Mouse (Mus musculus): ENCODE measurements around the gene Ube2l3. TPM values are rescaled to one million over a fixed set of nuclear protein-coding genes. Genes with fewer than 3 reads are reported as not detected.

The Ube2l3 gene
- polyA plus RNA-seq, 1 experiment: 129 TPM

- peak; percentile 94 for TF ChIP-seq POLR2A (IDR thresholded peaks at IDR 0.05; ENCODE audit: extremely low read depth, insufficient read depth, low read length)
- TF ChIP-seq CTCF (IDR thresholded peaks at IDR 0.05; ENCODE audit: extremely low read depth, insufficient read depth, low read length): no peak
- H3K27ac ChIP-seq (ENCODE audit: insufficient read depth, low read length): no peak within 1 kb of the TSS
- peak within 1 kb of the TSS; percentile 86 for H3K4me3 ChIP-seq (ENCODE audit: insufficient read depth, low read length)
- peaks cover 3% of the 10 kb centered on the region; the same call in 1 of the 2 replicates for H3K4me1 ChIP-seq (ENCODE audit: control insufficient read depth, insufficient read depth, low read length)
Observed at GRCm38 (mm10) chr16:17110771-17111743, 91.4 kb downstream of the Ube2l3 start, which contains the start of gene Ppil2. Ppil2 (minus strand) TSS chr16:17111257.

- Histone ChIP-seq H3K4me1 (ENCODE audit: control insufficient read depth, insufficient read depth, low read length) (no peaks in the 10 kb centered on the region), H3K4me3 (ENCODE audit: insufficient read depth, low read length) (no peak overlapping the region), H3K27ac (ENCODE audit: insufficient read depth, low read length) (no peak overlapping the region)
- no peak for TF ChIP-seq POLR2A (IDR thresholded peaks at IDR 0.05; ENCODE audit: extremely low read depth, insufficient read depth, low read length)
- no peak for TF ChIP-seq CTCF (IDR thresholded peaks at IDR 0.05; ENCODE audit: extremely low read depth, insufficient read depth, low read length)
Observed at GRCm38 (mm10) chr16:17104600-17104999, 97.8 kb downstream of the Ube2l3 start.

GRCm38 (mm10) chr16:17102630-17103220 is 99.7 kb downstream of the Ube2l3 start:
- Histone ChIP-seq H3K27ac (ENCODE audit: insufficient read depth, low read length) (no peak overlapping the region), H3K4me1 (ENCODE audit: control insufficient read depth, insufficient read depth, low read length) (no peaks in the 10 kb centered on the region), H3K4me3 (ENCODE audit: insufficient read depth, low read length) (no peak overlapping the region)
- no peak for TF ChIP-seq POLR2A (IDR thresholded peaks at IDR 0.05; ENCODE audit: extremely low read depth, insufficient read depth, low read length)
- no peak for TF ChIP-seq CTCF (IDR thresholded peaks at IDR 0.05; ENCODE audit: extremely low read depth, insufficient read depth, low read length)

Other genes with a start within 250 kb of the Ube2l3 start
- 291 and 296 TPM in 2 replicates for gene Mapk1, start 219.3 kb downstream of the Ube2l3 start, polyA plus RNA-seq (2012; rRNA removed)
- gene Ypel1, start 133.0 kb downstream of the Ube2l3 start, polyA plus RNA-seq (2012; rRNA removed): 32.6 and 33.0 TPM in 2 replicates
- gene Ppil2, start 91.4 kb downstream of the Ube2l3 start, polyA plus RNA-seq (2012; rRNA removed): 108 and 114 TPM in 2 replicates
- gene 2610318N02Rik, start 77.5 kb downstream of the Ube2l3 start, polyA plus RNA-seq (2012; rRNA removed): 1.8 and 2.5 TPM in 2 replicates
- gene Sdf2l1, start 70.3 kb downstream of the Ube2l3 start, polyA plus RNA-seq (2012; rRNA removed): 16.7 and 18.4 TPM in 2 replicates
- 30.5 and 30.6 TPM in 2 replicates for gene Ydjc, start 58.0 kb downstream of the Ube2l3 start, polyA plus RNA-seq (2012; rRNA removed)
- gene Ccdc116, start 55.4 kb downstream of the Ube2l3 start, polyA plus RNA-seq (2012; rRNA removed): 5.6 and 6.3 TPM in 2 replicates
- gene Rimbp3, start 6.0 kb upstream of the Ube2l3 start, polyA plus RNA-seq (2012; rRNA removed): 0.63 and 1.0 TPM in 2 replicates
- gene Hic2, start 30.9 kb upstream of the Ube2l3 start, polyA plus RNA-seq (2012; rRNA removed): 5.7 and 6.0 TPM in 2 replicates
- 315 and 327 TPM in 2 replicates for gene Tmem191c, start 73.4 kb upstream of the Ube2l3 start, polyA plus RNA-seq (2012; rRNA removed)
- gene Serpind1, start 128.7 kb upstream of the Ube2l3 start, polyA plus RNA-seq (2012; rRNA removed): 3.8 TPM in 2 replicates
- gene Snap29, start 203.3 kb upstream of the Ube2l3 start, polyA plus RNA-seq (2012; rRNA removed): 8.6 and 9.3 TPM in 2 replicates
- gene Pi4ka, start 203.7 kb upstream of the Ube2l3 start, polyA plus RNA-seq (2012; rRNA removed): 336 and 351 TPM in 2 replicates
- gene Crkl, start 249.3 kb upstream of the Ube2l3 start, polyA plus RNA-seq (2012; rRNA removed): 22.3 and 22.8 TPM in 2 replicates

Data from cortical plate, adult 2 months (tissue).